Mouse (Mus musculus): ENCODE data around the gene Zbtb11. TPM values are rescaled to one million over a fixed set of nuclear protein-coding genes. Genes with fewer than 3 reads are reported as not detected.
"Not testable (repeated sequence)": the region's sequence is repeated elsewhere in the genome, so short reads cannot be mapped to it uniquely, and the experiment has no call there.

The Zbtb11 gene
- total RNA-seq, 2 experiments from 2014 or later: 29.1 to 31.8 TPM

DNA sequence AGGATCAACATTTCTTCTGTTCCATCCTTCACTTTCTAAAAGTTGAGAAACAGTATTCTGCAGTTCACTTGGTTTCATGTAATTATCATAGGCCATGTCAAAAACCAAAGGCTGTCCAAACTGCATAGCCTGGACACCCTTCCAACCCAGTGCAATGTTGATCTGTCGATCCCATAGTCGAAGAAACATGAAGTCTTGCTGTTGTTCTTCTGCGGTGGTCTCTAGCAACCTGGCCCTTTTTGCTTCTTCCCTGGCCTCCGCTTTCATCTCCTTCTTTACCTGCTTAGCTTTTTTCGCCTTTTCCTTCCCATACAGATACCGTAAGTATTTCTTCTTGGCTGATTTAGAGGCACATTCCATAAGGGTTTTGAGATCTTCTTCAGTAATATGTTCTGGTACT, 60.9 kb downstream of the Zbtb11 start:
- intact Hi-C loops (cut with DNase I): no loop called here
- no peak for DNase-seq

DNA sequence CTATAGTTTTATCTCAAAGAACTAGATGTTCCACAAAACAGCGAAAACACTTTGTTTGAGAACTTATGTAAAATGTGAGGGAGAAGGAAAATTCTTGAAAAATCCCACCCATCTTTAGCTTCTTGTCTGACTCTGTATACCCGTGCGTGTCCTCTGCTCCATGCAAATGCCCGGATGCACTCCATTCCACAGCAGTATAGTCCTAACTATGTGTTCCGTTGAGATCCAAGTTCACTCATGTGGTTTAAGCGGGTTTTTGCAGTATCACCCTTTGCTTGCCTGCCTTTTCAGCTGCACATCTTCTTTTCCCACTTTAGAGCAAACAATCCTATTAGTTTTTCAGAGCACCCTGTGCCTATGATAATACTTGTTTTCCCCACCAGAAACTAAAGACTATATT, 62.8 kb downstream of the Zbtb11 start:
- no peak for DNase-seq
- intact Hi-C loops (cut with DNase I): no loop called here

DNA sequence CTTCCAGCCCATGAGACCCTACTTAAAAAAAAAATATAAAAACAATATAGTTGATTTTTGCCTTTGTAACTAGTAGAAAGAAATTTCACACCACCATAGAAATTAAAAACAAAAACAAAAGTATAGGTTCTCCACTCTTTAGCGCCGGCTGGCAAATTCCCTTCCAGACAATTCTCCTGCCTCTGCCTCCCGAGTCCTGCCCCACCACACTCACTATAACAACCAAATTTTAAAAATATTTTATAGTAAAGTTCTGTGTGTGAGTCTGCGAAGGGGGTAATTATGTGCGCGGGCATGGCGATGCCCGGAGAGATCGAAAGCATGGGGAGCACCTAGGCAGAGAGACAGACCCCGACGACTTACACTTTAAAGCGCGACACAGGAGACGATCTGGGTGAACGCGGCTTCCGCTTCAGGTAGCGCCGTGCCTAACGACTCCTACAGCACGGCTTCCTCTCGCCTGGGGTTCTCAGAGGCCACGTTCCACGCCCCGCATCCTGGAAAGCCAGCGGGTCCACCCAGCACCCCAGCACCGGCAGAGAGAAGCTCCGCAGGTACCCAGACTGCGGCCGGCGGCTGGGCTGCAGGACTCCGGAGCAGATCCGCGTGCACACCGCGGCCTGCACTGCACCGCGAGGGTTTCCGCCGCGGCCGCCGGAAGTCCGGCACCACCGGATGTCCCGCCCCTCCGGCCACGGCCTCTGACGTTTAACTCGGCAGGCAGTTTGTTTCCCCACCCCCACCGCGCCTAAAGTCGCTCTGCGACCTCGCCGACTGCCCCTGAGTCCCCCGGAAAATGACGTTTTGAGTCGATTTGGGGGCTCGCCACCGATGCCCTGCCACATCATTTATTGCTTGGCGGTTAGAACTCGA, 63.7 kb downstream of the Zbtb11 start, which contains the start of gene Trmt10c:
Gene Trmt10c (minus strand): TSS at position 682 of the 873 bp plus-strand sequence.
- peak; percentile 96 for DNase-seq
- intact Hi-C loops (cut with DNase I): no loop called here

DNA sequence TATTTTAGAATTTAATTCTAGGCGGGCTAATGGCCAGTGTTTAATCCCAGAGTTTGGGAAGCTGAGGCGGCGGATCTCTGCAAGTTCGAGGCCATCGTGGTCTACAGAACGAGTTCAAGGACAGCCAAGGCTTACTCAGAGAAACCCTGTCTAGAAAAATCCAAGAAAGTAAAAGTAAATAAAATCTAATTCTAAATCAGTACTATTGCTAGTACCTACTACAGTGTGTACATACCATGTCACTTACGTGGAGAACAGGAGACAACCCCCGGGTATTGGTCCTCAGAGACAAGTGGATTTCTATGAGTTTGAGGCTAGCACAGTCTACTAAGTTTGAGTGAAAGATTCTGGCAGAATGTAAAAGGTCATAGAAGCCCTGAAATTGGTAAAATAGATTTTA, 64.4 kb downstream of the Zbtb11 start:
- no peak for DNase-seq
- intact Hi-C loops (cut with DNase I): no loop called here

DNA sequence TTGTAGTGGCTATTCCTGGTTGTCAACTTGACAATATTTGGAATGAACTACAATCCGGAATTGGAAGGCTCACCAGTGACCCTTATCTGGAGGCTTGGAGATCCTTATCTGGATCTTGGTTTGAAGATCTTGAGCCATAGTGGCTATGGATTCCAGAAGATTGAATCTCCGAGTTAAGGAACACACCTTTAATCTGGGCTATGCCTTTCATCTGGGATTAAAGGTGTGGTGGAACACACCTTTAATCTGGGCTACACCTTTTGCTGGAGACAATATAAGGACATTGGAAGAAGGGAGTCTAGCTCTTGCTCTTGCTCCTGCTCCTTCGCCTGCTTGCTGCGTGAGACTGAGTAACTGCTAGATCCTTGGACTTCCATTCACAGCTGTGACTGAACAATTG, 74.4 kb downstream of the Zbtb11 start, which contains the start of gene Senp7:
Gene Senp7 (plus strand): TSS at position 301 of the 400 bp plus-strand sequence.
- DNase-seq; intact Hi-C loops (cut with DNase I): not testable (repeated sequence)

DNA sequence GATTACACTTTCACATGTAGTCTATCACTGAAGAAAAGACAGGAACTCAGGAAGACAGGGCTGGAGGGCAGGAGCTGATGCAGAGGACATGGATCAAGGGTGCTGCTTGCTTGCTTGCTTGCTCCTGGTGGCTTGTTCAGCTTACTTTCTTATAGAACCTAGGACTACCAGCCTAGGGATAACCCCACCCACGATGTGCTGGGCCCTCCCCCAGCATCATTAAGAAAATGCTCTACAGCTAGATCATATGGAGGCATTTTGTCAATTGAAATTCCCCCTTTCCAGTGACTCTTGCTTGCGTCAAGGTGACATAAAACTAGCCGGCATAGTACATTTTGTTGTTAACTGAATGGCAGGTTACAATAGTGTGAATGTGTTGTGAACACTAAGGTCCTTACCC, 82.2 kb downstream of the Zbtb11 start:
- intact Hi-C loops (cut with DNase I): no loop called here
- no peak for DNase-seq

DNA sequence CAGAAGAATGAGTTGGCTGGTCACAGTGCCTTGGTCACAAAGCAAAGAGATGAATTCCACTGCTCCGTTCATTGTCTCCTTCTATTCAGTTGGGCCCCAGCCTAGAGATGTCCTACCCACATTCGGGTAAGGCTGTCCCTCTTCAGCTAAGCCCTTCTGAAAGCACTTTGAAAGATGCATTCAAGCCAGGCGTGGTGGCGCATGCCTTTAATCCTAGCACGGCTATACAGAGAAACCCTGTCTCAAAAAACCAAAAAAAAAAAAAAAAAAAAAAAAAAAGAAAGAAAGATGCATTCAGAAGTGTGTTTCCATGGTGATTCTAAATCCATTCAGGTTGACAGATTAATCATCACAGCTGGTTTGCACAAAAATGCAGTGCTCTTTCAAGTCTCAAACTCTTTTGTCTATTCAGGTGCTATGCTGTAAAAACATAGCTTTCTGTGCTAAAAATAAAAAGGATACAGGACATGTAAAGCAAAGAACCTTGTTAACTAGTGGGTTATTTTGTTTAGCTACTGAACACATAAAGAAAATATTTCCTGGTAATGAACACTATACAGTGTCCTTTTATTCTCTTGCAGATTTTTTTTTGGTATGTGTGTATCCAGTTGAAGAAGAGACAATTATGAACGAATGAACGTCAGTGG, 83.4 kb downstream of the Zbtb11 start:
- DNase-seq: no peak

DNA sequence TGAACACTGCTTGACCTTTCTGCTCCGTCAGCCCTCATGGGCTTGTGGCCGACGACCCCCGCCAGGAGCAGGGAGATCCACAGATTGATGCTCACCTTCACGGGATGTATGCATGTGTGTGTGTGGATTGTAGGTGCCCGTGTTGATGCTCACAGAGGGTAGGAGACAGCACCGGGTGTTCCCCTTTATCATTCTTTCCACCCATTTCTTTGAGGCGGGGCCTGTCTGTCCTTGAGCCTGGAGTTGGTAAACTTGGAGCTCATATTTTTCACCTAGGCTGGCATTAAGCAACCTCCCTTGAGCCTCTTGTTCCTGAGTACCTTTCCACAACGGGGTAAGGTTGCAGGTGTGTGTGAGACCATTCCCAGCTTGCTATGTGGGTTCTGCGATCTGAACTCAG, 84.5 kb downstream of the Zbtb11 start:
- intact Hi-C loops (cut with DNase I): no loop called here
- DNase-seq: no peak

More for the DNA sequence above, 83.4 kb downstream of the Zbtb11 start:
- intact Hi-C loops (cut with DNase I): no loop called here

Other genes starting within 250 kb of the Zbtb11 start
- gene Nfkbiz, start 135.0 kb upstream of the Zbtb11 start, total RNA-seq (2021): 1 to 10 TPM; 2.3 to 2.5 TPM
- gene Nxpe3, start 78.6 kb upstream of the Zbtb11 start, total RNA-seq (2021): 1 to 10 TPM; 5.6 to 6.2 TPM
- gene Cep97, start 39.0 kb upstream of the Zbtb11 start, total RNA-seq (2021): 10 to 100 TPM in 1 of 2 experiments, 1 to 10 TPM in 1; 8.9 to 11.2 TPM
- gene Rpl24, start 7.6 kb upstream of the Zbtb11 start, total RNA-seq (2021): 100 to 1,000 TPM; 527 to 578 TPM
- 100 to 1,000 TPM; 114 to 118 TPM for gene Pcnp, start 55.9 kb downstream of the Zbtb11 start, total RNA-seq (2021)
- 10 to 100 TPM; 10.3 to 11.2 TPM for gene Trmt10c, start 63.9 kb downstream of the Zbtb11 start, total RNA-seq (2021)
- 10 to 100 TPM; 54.3 to 65.4 TPM for gene Senp7, start 74.5 kb downstream of the Zbtb11 start, total RNA-seq (2021)
- gene Impg2, start 230.4 kb downstream of the Zbtb11 start, total RNA-seq (2021): 1 to 10 TPM in 1 of 2 experiments, under 1 TPM in 1; 0.50 to 2.4 TPM